Mouse (Mus musculus): ENCODE measurements around the gene Cachd1. TPM values are rescaled to one million over a fixed set of nuclear protein-coding genes. Genes with fewer than 3 reads are reported as not detected.

Gene Cachd1
- polyA plus RNA-seq, 1 experiment from 2014 or later = 31.1 TPM

- Histone ChIP-seq H3K9me3 (replicated peaks; ENCODE audit: control insufficient read depth, low read length, poor library complexity, severe bottlenecking) (no peaks in the 10 kb centered on the region), H3K4me1 (ENCODE audit: control insufficient read depth, insufficient read depth, low read length) (peaks cover 37% of the 10 kb centered on the region), H3K27ac (ENCODE audit: low read length) (no peak overlapping the region), H3K4me3 (ENCODE audit: low read depth, low read length) (peak overlapping the region; percentile 89; the same call in 1 of the 2 replicates), H3K36me3 (ENCODE audit: control insufficient read depth, insufficient read depth, low read length) (no peaks in the 10 kb centered on the region), H3K4me2 (ENCODE audit: low read length) (peak overlapping the region; percentile 81), H3K9ac (ENCODE audit: low read depth, low read length) (peak overlapping the region; percentile 56; the same call in 1 of the 2 replicates), H3K27me3 (ENCODE audit: control insufficient read depth, insufficient read depth, low read depth, low read length) (no peaks in the 10 kb centered on the region)
- ATAC-seq = no peak
- WGBS = 37% methylated on average over 6 of the region's 6 CpGs
Measured at GRCm38 (mm10) chr4:100780911-100781310, 4.4 kb downstream of the Cachd1 start.

- Histone ChIP-seq H3K4me2 (ENCODE audit: low read length) (peak overlapping the region; percentile 27), H3K36me3 (ENCODE audit: control insufficient read depth, insufficient read depth, low read length) (no peaks in the 10 kb centered on the region), H3K4me1 (ENCODE audit: control insufficient read depth, insufficient read depth, low read length) (peaks cover 42% of the 10 kb centered on the region), H3K4me3 (ENCODE audit: low read depth, low read length) (no peak overlapping the region), H3K27me3 (ENCODE audit: control insufficient read depth, insufficient read depth, low read depth, low read length) (no peaks in the 10 kb centered on the region), H3K9ac (ENCODE audit: low read depth, low read length) (no peak overlapping the region), H3K9me3 (replicated peaks; ENCODE audit: control insufficient read depth, low read length, poor library complexity, severe bottlenecking) (no peaks in the 10 kb centered on the region), H3K27ac (ENCODE audit: low read length) (no peak overlapping the region)
- WGBS = 37% methylated on average over 8 of the region's 8 CpGs
- ATAC-seq = no peak
Measured at GRCm38 (mm10) chr4:100782348-100782747, 5.9 kb downstream of the Cachd1 start.

GRCm38 (mm10) chr4:100782891-100783290, 6.4 kb downstream of the Cachd1 start:
- H3K4me2 ChIP-seq (ENCODE audit: low read length) = no peak overlapping the region
- H3K9ac ChIP-seq (ENCODE audit: low read depth, low read length) = no peak overlapping the region
- no peak for ATAC-seq
- no peaks in the 10 kb centered on the region for H3K9me3 ChIP-seq (replicated peaks; ENCODE audit: control insufficient read depth, low read length, poor library complexity, severe bottlenecking)
- 66% methylated on average over 3 of the region's 3 CpGs for whole genome bisulfite sequencing
- H3K27me3 ChIP-seq (ENCODE audit: control insufficient read depth, insufficient read depth, low read depth, low read length) = no peaks in the 10 kb centered on the region
- no peak overlapping the region for H3K4me3 ChIP-seq (ENCODE audit: low read depth, low read length)
- no peaks in the 10 kb centered on the region for H3K36me3 ChIP-seq (ENCODE audit: control insufficient read depth, insufficient read depth, low read length)
- peaks cover 44% of the 10 kb centered on the region for H3K4me1 ChIP-seq (ENCODE audit: control insufficient read depth, insufficient read depth, low read length)
- H3K27ac ChIP-seq (ENCODE audit: low read length) = no peak overlapping the region

- H3K4me2 ChIP-seq (ENCODE audit: low read length) = no peak overlapping the region
- WGBS = 36% methylated on average over 3 of the region's 3 CpGs
- H3K36me3 ChIP-seq (ENCODE audit: control insufficient read depth, insufficient read depth, low read length) = no peaks in the 10 kb centered on the region
- no peak overlapping the region for H3K4me3 ChIP-seq (ENCODE audit: low read depth, low read length)
- H3K9me3 ChIP-seq (replicated peaks; ENCODE audit: control insufficient read depth, low read length, poor library complexity, severe bottlenecking) = no peaks in the 10 kb centered on the region
- peak; percentile 90 for ATAC-seq
- 0 out of 2 replicates have a peak overlapping the region, but pooled peaks have one; percentile 15 for H3K27ac ChIP-seq (ENCODE audit: low read length)
- no peak overlapping the region for H3K9ac ChIP-seq (ENCODE audit: low read depth, low read length)
- no peaks in the 10 kb centered on the region for H3K27me3 ChIP-seq (ENCODE audit: control insufficient read depth, insufficient read depth, low read depth, low read length)
- H3K4me1 ChIP-seq (ENCODE audit: control insufficient read depth, insufficient read depth, low read length) = peaks cover 19% of the 10 kb centered on the region
Measured at GRCm38 (mm10) chr4:100787201-100787600, 10.7 kb downstream of the Cachd1 start.

GRCm38 (mm10) chr4:100790176-100790575, 13.7 kb downstream of the Cachd1 start:
- no peak overlapping the region for H3K4me2 ChIP-seq (ENCODE audit: low read length)
- H3K9ac ChIP-seq (ENCODE audit: low read depth, low read length) = no peak overlapping the region
- H3K4me3 ChIP-seq (ENCODE audit: low read depth, low read length) = no peak overlapping the region
- WGBS = 82% methylated on average over 5 of the region's 5 CpGs
- H3K4me1 ChIP-seq (ENCODE audit: control insufficient read depth, insufficient read depth, low read length) = peaks cover 18% of the 10 kb centered on the region
- H3K36me3 ChIP-seq (ENCODE audit: control insufficient read depth, insufficient read depth, low read length) = no peaks in the 10 kb centered on the region
- no peaks in the 10 kb centered on the region for H3K9me3 ChIP-seq (replicated peaks; ENCODE audit: control insufficient read depth, low read length, poor library complexity, severe bottlenecking)
- ATAC-seq = no peak
- H3K27me3 ChIP-seq (ENCODE audit: control insufficient read depth, insufficient read depth, low read depth, low read length) = no peaks in the 10 kb centered on the region
- no peak overlapping the region for H3K27ac ChIP-seq (ENCODE audit: low read length)

- Histone ChIP-seq H3K9me3 (replicated peaks; ENCODE audit: control insufficient read depth, low read length, poor library complexity, severe bottlenecking) (no peaks in the 10 kb centered on the region), H3K27me3 (ENCODE audit: control insufficient read depth, insufficient read depth, low read depth, low read length) (no peaks in the 10 kb centered on the region), H3K36me3 (ENCODE audit: control insufficient read depth, insufficient read depth, low read length) (no peaks in the 10 kb centered on the region), H3K4me2 (ENCODE audit: low read length) (no peak overlapping the region), H3K4me3 (ENCODE audit: low read depth, low read length) (no peak overlapping the region), H3K9ac (ENCODE audit: low read depth, low read length) (no peak overlapping the region), H3K4me1 (ENCODE audit: control insufficient read depth, insufficient read depth, low read length) (peaks cover 30% of the 10 kb centered on the region), H3K27ac (ENCODE audit: low read length) (no peak overlapping the region)
- ATAC-seq = no peak
- 5% methylated on average over 2 of the region's 2 CpGs for WGBS
Measured at GRCm38 (mm10) chr4:100793147-100793546, 16.7 kb downstream of the Cachd1 start.

- Histone ChIP-seq H3K4me1 (ENCODE audit: control insufficient read depth, insufficient read depth, low read length) (peaks cover 45% of the 10 kb centered on the region), H3K27me3 (ENCODE audit: control insufficient read depth, insufficient read depth, low read depth, low read length) (no peaks in the 10 kb centered on the region), H3K36me3 (ENCODE audit: control insufficient read depth, insufficient read depth, low read length) (no peaks in the 10 kb centered on the region), H3K4me3 (ENCODE audit: low read depth, low read length) (no peak overlapping the region), H3K9ac (ENCODE audit: low read depth, low read length) (no peak overlapping the region), H3K4me2 (ENCODE audit: low read length) (no peak overlapping the region), H3K27ac (ENCODE audit: low read length) (no peak overlapping the region), H3K9me3 (replicated peaks; ENCODE audit: control insufficient read depth, low read length, poor library complexity, severe bottlenecking) (no peaks in the 10 kb centered on the region)
- 13% methylated on average over 5 of the region's 5 CpGs for WGBS
- no peak for ATAC-seq
Measured at GRCm38 (mm10) chr4:100795523-100795922, 19.0 kb downstream of the Cachd1 start.

- H3K27ac ChIP-seq (ENCODE audit: low read length) = no peak overlapping the region
- no peak for ATAC-seq
- no peaks in the 10 kb centered on the region for H3K36me3 ChIP-seq (ENCODE audit: control insufficient read depth, insufficient read depth, low read length)
- H3K4me2 ChIP-seq (ENCODE audit: low read length) = no peak overlapping the region
- H3K4me3 ChIP-seq (ENCODE audit: low read depth, low read length) = no peak overlapping the region
- peaks cover 45% of the 10 kb centered on the region for H3K4me1 ChIP-seq (ENCODE audit: control insufficient read depth, insufficient read depth, low read length)
- H3K9me3 ChIP-seq (replicated peaks; ENCODE audit: control insufficient read depth, low read length, poor library complexity, severe bottlenecking) = no peaks in the 10 kb centered on the region
- WGBS = 84% methylated on average over 14 of the region's 14 CpGs
- H3K27me3 ChIP-seq (ENCODE audit: control insufficient read depth, insufficient read depth, low read depth, low read length) = no peaks in the 10 kb centered on the region
- H3K9ac ChIP-seq (ENCODE audit: low read depth, low read length) = no peak overlapping the region
Measured at GRCm38 (mm10) chr4:100800730-100801442, 24.4 kb downstream of the Cachd1 start.

GRCm38 (mm10) chr4:100801443-100801786, 24.9 kb downstream of the Cachd1 start:
- H3K27ac ChIP-seq (ENCODE audit: low read length) = no peak overlapping the region

More at GRCm38 (mm10) chr4:100801443-100801786, 24.9 kb downstream of the Cachd1 start:
- H3K27me3 ChIP-seq (ENCODE audit: control insufficient read depth, insufficient read depth, low read depth, low read length) = no peaks in the 10 kb centered on the region
- no peak overlapping the region for H3K4me2 ChIP-seq (ENCODE audit: low read length)
- no peaks in the 10 kb centered on the region for H3K9me3 ChIP-seq (replicated peaks; ENCODE audit: control insufficient read depth, low read length, poor library complexity, severe bottlenecking)
- 48% methylated on average over 3 of the region's 3 CpGs for WGBS
- ATAC-seq = no peak
- H3K4me3 ChIP-seq (ENCODE audit: low read depth, low read length) = no peak overlapping the region
- H3K4me1 ChIP-seq (ENCODE audit: control insufficient read depth, insufficient read depth, low read length) = peaks cover 40% of the 10 kb centered on the region
- no peak overlapping the region for H3K9ac ChIP-seq (ENCODE audit: low read depth, low read length)
- H3K36me3 ChIP-seq (ENCODE audit: control insufficient read depth, insufficient read depth, low read length) = no peaks in the 10 kb centered on the region
